Mouse (Mus musculus): Measurements from ENCODE around the gene Cog6. TPM values are rescaled to one million over a fixed set of nuclear protein-coding genes. Genes with fewer than 3 reads are reported as not detected.
"Not testable (repeated sequence)": the region's sequence is repeated elsewhere in the genome, so short reads cannot be mapped to it uniquely, and the experiment has no call there.

Gene Cog6
- total RNA-seq, 2 experiments from 2014 or later: 54.1 to 55.3 TPM

DNA sequence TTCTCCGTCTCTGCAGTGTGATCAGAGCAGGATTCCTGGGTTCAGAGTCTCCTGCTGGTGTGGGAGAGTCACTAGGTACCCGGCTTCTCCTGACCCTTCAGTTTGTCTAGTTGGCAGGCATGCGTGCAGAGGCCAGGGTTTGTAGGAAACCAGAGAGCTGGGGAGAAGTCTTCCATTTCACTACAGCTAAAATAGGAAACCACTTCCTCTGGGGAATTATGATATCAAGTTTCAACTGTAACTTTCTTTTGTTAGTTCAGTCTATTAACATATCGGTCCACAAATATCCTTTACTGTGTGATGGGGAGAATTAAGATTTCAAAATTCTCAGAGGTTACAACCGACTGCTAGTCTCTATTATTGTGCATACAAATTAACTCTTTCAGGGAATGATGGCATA, 19.0 kb upstream of the Cog6 start:
- DNase-seq: no peak
- intact Hi-C loops (cut with DNase I): no loop called here

DNA sequence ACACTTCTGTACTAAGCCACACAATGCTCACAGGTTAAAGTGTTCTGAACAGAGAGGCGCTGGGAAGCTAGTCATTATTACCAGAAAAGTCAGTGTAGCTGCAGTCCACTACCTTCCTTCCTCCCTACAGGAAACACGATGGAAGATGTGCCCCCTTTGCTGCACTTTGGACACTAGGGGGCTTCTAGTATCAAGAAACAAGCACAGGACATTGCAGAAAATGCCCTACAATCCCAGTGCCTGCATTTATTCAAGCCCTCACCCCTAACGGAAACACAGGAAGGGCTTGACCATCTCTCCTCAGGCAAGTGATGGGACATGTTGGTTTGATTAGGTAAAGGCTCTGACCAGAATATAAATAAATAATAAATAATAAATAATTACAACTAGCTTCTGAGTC, 16.4 kb upstream of the Cog6 start:
- intact Hi-C loops (cut with DNase I): loop anchor here (2.0 kb wide), 1 partner anchor 295 kb away; no protein-coding TSS in a partner anchor
- no peak for DNase-seq

DNA sequence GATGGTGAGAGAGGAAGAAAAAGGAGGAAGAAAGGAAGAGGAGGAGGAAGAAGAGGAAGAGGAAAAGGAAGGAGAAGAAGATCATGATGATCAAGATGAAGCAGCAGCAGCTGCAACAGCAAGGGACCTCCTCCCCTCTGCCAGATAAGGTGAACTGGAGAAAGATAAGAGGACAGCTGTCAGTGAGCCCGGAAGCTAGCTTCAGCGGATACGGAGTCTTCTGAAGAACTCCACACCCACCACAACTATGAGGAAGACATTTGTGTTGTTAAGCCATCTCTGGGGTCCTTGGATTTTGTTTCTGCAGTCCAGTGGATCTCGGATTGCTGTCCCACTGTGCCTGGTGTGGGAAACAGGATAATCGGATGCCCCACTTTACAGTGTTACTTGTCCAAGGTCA, 15.4 kb upstream of the Cog6 start:
- intact Hi-C loops (cut with DNase I): loop anchor here (2.0 kb wide), 1 partner anchor 296 kb away; no protein-coding TSS in a partner anchor

DNA sequence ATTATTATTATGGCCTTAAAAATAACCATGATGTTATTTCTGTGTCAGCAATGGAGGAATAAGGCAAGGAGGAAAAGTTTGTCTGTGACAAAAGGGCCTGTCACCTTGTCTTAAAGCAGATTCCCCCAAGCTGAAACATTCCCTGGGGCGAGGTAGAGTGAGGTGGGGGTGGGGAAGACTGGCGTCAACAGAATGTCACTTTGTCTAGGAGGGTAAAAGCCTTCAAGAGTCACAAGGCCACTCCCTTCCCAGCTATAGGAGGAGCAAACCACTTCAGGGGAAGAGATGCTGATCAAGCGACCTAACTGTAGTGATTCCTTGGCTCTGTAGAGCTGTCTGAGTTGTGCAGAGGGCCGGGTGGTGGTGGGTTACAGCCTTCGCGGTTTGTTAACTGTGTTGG, 14.5 kb upstream of the Cog6 start:
- DNase-seq: no peak
- intact Hi-C loops (cut with DNase I): no loop called here

More for the DNA sequence above, 15.4 kb upstream of the Cog6 start:
- DNase-seq: no peak

DNA sequence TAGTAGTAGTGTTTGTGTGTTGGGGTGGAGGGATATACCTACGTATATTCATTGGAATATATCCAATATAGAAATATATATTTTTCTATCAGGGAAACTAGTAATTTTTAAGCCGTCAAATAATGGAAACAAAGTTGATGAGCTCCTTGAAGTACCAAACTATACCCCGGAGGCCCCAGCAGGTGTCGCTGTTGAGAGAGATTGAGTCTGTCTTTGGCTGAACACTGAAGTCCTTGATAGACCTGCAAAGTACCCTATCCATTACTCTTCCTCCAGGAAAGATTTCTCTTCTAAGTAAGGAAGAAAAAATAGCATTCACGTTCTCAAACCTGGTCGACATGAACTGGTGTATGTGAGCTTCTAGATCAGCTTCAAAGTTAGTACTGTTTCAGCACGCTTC, 12.0 kb upstream of the Cog6 start:
- peak; percentile 75 to 83 for DNase-seq
- intact Hi-C loops (cut with DNase I): loop anchor here (1.0 kb wide), 1 partner anchor 419 kb away; no protein-coding TSS in a partner anchor

DNA sequence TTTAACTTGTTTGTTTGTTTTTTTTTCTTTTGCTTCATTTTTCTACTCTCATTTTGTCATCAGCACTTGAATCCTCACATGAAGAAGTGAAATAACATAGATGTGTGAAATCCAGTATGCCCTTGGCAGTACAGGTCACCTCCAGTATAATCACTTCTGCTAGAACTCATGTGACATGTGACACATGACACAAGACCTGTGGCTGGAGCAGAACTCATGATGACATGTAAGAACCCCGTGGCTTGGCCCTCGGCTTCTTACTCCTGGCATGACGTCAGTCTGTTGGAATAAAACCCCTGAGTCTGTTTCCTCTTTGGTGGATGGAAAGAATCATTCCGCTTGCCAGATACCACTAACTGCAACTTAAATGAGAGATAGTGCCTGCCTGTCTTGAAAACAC, 10.3 kb upstream of the Cog6 start:
- intact Hi-C loops (cut with DNase I): no loop called here

DNA sequence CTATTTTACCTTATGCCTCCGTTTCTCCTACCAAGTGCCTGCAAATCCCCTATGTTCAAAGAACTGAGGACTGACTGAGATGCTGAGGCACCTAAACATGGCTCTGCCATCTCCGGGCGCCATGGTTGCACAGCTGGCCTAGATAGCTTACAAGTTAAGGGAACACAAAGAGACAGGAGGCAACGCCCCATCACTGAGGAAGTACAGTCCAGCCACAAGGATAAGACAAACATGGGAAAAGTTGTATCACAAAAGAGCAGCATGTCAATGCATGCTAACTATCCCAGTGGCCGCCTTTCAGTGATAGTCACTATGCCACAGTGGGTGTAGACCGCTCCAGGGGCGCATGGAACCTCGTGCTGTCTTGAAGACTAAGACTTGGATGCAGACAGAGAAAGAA, 9.6 kb downstream of the Cog6 start:
- no peak for DNase-seq
- intact Hi-C loops (cut with DNase I): no loop called here

More for the DNA sequence above, 10.3 kb upstream of the Cog6 start:
- no peak for DNase-seq

DNA sequence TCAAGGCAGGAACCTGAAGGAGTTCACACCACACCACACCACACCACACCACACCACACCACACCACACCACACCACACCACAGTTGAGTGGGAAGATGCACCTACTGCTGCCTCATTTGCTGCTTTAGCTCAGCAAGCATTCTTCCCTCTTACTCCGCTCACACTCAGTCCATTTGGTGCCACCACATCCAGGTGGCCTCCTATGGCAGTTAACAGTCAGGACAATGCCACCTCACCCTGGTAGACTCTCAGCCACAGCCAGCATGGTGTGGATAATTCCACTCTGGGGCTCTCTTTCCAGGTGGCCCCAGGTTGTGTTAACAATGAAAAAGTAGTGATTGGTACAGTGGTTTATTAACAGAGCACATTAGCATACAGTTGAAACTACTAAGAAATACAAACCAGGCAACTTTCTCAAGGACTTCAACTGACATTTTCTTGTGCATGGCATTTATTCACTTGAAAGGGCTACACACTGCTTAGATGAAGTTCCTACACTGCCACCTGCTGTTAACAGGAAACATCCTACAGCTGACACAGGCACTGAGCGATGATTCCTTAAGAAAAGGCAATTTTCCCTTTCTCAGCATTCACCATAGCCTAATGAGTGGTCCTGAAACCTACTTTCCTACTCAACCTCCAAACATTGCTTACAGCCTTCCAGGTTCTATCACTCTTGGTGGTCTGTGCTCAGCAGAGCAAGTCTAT, 12.5 kb downstream of the Cog6 start:
- intact Hi-C loops (cut with DNase I): loop anchor here (1.0 kb wide), 1 partner anchor 749 kb away; no protein-coding TSS in a partner anchor
- no peak for DNase-seq

DNA sequence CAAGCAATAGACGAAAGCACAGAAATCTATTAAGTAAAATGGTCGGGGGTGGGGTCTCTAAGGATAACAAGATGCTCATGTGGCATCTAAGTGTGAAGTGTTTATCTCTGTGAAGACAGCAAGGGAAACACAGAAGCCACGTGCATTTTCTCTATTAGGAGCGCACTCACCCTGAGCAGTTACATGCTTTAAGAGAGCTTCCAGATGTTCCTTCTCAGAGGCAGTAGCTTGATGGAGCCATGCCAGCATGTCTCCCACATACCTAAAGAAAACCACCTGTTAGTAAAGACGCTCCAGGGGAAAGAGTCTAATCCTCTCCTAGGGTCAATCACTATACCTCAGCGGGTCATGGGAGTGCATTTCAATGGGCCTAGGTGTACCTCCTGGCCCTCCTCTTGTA, 15.0 kb downstream of the Cog6 start:
- intact Hi-C loops (cut with DNase I): no loop called here
- DNase-seq: no peak

DNA sequence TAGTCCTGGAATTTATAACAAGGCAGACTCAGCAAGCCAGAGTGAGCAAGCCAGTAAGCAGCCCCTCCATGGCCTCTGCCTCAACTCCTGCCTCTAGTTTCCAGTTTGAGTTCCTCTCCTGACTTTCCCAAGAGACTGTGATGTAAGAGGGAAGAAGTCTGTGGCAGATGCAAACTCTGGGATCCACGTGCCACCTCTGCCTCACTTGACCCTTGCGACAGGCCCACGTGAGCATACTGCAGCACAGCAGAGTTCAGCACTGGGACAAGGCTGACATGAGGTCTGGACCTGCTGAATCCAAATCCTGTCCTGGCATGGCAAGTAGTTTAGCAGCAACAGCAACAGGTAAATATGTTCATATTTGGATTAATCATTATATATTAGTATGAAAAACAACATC, 17.0 kb downstream of the Cog6 start:
- intact Hi-C loops (cut with DNase I): no loop called here
- DNase-seq: no peak

DNA sequence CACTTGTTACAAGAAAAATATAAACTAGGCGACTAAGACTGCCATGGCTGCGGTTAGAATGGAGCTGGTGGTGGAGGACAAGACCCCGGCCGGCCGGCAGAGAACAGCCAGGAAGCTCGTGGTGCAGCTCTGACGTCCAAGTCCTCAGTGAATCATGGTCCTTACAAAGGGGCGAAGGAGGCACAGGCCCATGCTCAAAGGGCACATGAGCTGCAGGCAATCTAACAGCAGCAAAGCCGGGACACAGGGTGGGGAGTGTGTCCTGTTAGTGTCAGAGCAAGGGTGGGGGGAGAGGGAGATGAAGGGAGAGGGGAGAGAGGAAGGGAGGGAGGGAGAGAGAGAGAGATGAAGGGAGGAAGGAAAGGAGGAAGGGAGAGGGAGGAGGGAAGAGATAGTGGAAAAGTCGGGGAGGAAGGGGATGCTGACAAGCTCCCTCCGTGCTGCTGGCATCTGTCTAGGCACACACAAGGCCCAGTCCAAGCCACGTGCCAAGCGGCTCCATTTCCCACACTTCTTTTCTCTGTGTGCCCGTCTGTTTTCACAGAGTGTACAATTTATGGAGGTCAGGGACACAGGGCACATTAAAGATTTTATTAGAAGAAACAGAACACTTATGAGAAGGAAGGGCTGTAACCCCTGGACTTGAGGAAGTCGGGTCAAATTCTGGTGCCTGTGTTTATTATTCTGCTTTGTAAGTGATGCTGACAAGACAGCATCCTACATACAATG, 17.9 kb downstream of the Cog6 start:
- no peak for DNase-seq
- intact Hi-C loops (cut with DNase I): no loop called here

DNA sequence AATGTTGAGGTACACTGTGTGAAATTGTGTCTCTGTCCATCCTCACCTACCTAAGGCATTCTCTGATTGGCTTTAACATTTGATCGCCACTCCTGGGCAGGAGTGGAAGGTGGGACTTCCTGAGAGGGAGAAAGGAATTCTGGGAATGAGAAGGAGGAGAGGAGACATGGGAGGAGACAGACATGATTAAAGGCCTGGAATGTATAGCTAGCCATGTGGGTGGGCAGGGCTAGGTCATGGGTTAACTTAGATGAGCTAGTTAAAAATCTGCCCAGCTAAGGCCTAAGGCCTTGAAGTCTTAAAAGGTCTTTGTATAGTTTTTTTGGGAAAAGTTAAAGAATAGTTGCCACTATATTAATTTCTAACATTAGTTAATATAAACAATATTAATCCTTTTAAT, 19.7 kb downstream of the Cog6 start:
- intact Hi-C loops (cut with DNase I): no loop called here
- no peak for DNase-seq

DNA sequence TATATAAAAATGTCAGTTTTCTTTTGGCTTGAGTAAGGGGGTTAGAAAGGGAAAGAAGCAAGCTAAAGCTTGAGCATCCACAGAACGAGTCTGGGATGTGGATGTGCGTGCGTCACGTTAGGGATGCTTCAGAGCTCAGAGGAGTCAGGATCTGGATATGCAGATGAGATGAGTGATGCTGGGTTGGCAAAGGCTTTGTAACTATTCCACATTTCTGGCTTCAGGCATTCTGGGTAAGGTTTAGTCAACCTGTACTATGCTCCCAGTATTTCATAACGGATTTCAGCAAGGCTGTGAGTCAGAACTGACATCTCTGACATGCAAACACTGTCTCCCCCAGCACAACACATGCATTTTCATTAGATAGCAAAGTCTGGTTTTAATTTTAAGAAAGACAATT, 20.4 kb downstream of the Cog6 start:
- intact Hi-C loops (cut with DNase I): no loop called here
- DNase-seq: no peak

DNA sequence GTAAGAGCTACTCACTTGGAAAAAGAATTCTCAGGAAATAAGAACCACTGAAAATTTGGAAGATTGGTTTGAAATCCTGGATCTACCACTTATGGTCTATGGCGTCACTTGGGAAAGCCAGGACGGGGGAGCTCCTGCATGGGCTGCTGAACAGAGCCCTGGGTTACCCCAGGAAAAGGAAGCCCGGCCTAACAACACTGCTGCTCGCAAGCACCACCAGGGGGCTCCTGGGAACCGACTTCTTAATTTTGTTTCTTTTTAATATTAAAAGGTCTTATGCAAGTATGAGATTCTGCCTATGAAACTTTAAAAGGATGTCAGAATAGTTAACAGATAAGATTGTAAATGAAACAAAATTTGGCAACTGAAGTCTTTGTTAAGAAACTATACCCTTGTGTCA, 22.4 kb downstream of the Cog6 start:
- DNase-seq: no peak
- intact Hi-C loops (cut with DNase I): no loop called here

DNA sequence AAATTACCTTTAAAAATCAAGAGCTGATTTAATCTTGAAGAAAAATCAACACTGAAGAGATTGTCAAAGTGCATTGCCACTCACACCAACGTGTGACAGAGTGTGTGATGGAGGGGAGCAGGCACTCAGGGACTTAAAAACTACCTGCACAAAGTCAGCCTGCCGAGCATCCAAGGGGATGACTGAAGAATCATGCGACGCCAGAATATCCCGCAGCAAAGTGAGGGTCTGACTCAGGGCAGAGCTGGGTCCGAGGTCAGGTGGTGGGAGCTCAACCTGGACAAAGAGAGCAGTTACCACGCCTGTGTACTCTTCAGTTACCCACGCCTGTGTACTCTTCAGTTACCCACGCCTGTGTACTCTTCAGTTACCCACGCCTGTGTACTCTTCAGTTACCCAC, 23.7 kb downstream of the Cog6 start:
- no peak for DNase-seq
- intact Hi-C loops (cut with DNase I): no loop called here

DNA sequence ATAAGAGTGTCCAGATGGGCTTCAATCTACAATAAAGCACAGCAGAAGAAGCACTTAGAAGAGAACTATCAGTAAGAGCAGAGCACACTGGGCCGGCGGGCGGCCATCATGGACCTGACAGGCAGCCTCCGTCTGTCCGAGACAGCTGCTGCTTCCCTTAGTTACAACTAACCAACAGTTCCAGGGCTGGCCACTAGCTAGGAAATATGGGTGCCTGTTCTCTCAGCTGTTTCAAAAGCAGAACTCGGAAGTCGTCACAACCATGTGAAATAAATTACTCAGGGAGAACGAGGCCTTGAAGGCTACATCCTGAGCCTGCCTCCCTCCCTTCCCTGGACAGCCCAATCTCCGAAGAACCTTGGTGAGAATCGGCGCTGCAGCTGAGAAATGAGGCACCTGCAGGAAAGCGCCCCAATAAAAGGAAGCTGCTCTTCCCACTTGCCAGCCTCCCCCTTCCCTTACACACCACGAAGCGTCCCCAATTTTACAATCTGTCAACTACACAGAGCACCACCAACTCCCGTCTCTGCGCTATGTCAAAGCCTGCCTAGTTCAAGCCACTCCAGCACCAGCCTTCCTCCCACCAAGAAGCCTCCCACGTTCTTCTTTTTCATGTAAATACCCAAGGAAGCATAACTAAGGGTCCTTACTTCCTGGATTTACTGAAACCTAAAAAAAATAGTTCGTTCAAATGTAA, 26.8 kb downstream of the Cog6 start:
- intact Hi-C loops (cut with DNase I): no loop called here
- DNase-seq: no peak

DNA sequence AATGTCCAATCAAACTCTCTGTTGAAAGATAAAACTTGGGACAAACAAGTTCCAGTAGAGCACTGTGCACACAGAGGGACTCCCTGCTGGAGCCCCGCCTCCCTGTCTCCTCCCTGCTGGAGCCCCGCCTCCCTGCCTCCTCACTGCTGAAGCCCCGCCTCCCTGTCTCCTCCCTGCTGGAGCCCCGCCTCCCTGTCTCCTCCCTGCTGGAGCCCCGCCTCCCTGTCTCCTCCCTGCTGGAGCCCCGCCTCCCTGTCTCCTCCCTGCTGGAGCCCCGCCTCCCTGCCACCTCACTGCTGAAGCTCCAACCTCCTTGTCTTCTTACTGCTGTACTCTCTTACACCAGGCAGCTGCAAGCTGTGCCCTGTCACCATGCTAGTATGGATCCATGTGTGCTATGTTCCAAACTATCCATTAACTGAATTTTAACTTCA, 31.5 kb downstream of the Cog6 start:
- intact Hi-C loops (cut with DNase I): not testable (repeated sequence)

DNA sequence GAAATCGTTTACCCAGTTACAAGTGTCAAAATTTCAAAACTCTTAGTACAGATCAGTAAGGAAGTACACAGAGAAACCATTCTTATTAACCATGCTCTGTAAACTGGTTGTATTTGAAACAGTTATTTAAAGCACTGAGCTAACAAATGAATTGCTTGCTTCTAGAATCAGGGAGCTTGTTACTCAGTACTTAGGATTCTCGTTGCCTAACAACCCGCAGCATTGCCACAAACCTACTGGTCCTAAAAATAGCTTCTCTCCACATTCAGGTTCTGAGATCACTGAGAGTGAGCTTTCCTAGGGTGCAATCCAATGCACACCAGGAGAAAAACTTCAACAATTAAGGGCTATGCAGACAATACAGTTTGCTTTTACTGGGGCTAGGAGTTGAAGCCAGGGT, 33.3 kb downstream of the Cog6 start:
- no peak for DNase-seq
- intact Hi-C loops (cut with DNase I): no loop called here

More for the DNA sequence above, 31.5 kb downstream of the Cog6 start:
- DNase-seq: not testable (repeated sequence)

DNA sequence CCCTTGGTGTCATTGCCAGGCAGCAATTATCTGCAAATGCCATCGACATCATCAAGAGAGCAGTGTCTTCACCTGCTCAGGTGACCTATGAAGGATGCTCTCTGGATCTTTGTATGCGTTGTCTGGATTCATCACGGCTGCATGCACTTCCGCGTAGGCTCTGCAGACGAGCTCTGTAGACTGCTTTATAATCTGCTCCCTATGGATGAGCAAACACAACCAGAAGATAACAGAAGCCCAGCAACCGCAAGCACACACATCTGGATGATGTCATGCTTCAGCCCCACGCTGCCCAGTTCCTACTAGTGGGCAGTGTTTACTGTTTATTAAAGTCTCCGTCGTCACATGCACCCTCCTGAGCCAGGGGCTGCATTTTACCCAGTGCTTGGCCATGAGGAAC, 34.0 kb downstream of the Cog6 start:
- DNase-seq: no peak
- intact Hi-C loops (cut with DNase I): no loop called here

DNA sequence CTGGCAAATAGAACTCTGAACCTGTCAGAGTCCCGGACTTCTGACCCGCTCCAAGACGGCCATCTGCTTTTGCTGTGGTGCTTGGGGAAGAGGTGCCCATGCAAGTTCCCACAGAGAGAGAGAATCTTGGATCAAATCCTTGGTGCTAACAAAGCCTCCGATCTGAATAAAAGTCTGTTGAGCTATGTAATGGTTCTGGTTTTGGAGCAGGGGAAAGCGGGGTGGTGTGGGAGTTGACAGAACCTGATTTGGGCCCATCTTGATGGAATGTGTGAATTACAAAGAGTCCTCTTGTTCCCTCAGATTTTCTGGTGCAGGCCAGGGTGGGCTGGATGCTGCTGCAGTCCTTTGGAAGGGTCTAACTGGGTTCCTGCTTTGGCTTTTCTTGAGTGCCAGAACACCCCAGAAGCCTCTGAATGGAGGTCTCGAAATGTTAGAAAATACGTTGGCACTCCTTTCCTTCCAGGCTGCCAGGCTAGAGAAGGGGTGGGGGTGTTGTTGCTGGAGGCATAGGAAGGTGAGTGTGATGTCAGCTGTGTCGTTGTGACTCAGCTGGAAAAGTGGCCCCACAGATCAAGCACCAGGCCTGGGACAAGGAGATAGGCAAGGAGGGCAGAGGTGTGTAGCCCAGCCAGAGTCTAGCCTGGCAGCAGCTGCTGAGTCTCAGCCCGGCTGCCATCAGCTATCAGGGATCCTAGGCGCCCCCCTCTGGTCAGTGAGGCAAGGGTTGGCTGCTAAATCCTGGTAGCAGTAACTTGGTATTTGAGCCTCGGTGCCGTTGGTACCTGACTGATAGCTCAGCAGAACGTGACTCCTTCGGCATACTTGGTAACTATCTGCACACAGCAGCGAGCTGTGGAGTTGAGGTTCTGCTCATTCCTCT, 42.1 kb downstream of the Cog6 start:
- intact Hi-C loops (cut with DNase I): loop anchor here (1.0 to 5.0 kb wide), 4 partner anchors 68 to 717 kb away; no protein-coding TSS in a partner anchor
- peak; percentile 75 to 87 for DNase-seq

All from heart, postnatal 36 days (tissue).